Mouse (Mus musculus) stomach, postnatal 0 days (tissue): ENCODE measurements at regions not wholly inside any gene's neighbourhood (a gene's known extent, or its start where the extent isn't known, plus 50 kb on each side); places are given as distances from the start of the nearest gene placed in this dataset.

Experiments used
- ATAC-seq: fragments of 200-750 bp; cut with Nextera tagmentation; 2 replicates; pipeline ENCODE4 v1.8.0; 2017; ENCODE audit not compliant: low FRiP score, low TSS enrichment
- DNase-seq: peaks from one replicate; pipeline ENCODE4 v3.0.0-alpha.2; 2016; ENCODE audit warnings: low spot score
- H3K27ac ChIP-seq: fragments of 300-500 bp; sonication (generic); replicated peaks from 2 replicates; pipeline ENCODE4 v1.5.1; 2014; ENCODE audit warnings: mild to moderate bottlenecking, control low read depth
- H3K27me3 ChIP-seq: fragments of 300-500 bp; sonication (generic); 2 replicates; pipeline ENCODE4 v1.6.1; 2014; ENCODE audit warnings: low read length; ENCODE audit not compliant: control insufficient read depth, insufficient read depth
- H3K36me3 ChIP-seq: fragments of 300-500 bp; sonication (generic); 2 replicates; pipeline ENCODE4 v1.6.1; 2014; ENCODE audit warnings: low read length, mixed read lengths; ENCODE audit not compliant: control insufficient read depth, insufficient read depth
- H3K4me1 ChIP-seq: fragments of 300-500 bp; sonication (generic); replicated peaks from 2 replicates; pipeline ENCODE4 v1.6.1; 2014; ENCODE audit warnings: antibody characterized with exemption; ENCODE audit not compliant: control insufficient read depth, insufficient read depth
- H3K4me2 ChIP-seq: fragments of 300-500 bp; sonication (generic); replicated peaks from 2 replicates; pipeline ENCODE4 v1.6.1; 2014; ENCODE audit warnings: low read depth, mild to moderate bottlenecking, control low read depth, moderate library complexity
- H3K4me3 ChIP-seq: fragments of 300-500 bp; sonication (generic); 2 replicates; pipeline ENCODE4 v1.5.1; 2014; ENCODE audit warnings: low read depth, low read length, control low read depth
- H3K9ac ChIP-seq: fragments of 300-500 bp; sonication (generic); 2 replicates; pipeline ENCODE4 v1.6.1; 2014; ENCODE audit warnings: mild to moderate bottlenecking, low read length, control low read depth, mixed read lengths
- H3K9me3 ChIP-seq: fragments of 300-500 bp; sonication (generic); 2 replicates; pipeline ENCODE4 v1.6.1; 2016; ENCODE audit warnings: low read length; ENCODE audit not compliant: control insufficient read depth
- CTCF ChIP-seq: IDR thresholded peaks from 2 replicates; pipeline ENCODE4 v1.5.1; 2016; ENCODE audit warnings: antibody characterized with exemption, low read depth, mild to moderate bottlenecking, moderate library complexity
- EP300 ChIP-seq: optimal IDR thresholded peaks from 2 replicates; pipeline ENCODE3; 2016; ENCODE audit warnings: antibody characterized with exemption
- WGBS: fragments of 180-500 bp; shearing (Covaris S2); extraction: QIAGEN DNeasy Blood & Tissue Kit; methylation state at CpG from one replicate; pipeline ENCODE4 v1.1.7; 2014; 5-methylcytosine and 5-hydroxymethylcytosine counted together

- Histone ChIP-seq H3K36me3 (no peaks in the 10 kb centered on the region), H3K9ac (no peak overlapping the region), H3K27me3 (no peaks in the 10 kb centered on the region), H3K9me3 (no peaks in the 10 kb centered on the region), H3K4me2 (no peak overlapping the region), H3K4me3 (no peak overlapping the region), H3K4me1 (no peaks in the 10 kb centered on the region), H3K27ac (no peak overlapping the region)
- 100% methylated on average over 1 of the region's 1 CpGs for WGBS
- DNase-seq (no peak), ATAC-seq (no peak)
- TF ChIP-seq CTCF, result no peak
- no peak for TF ChIP-seq EP300
Measured at GRCm38 (mm10) chr7:129524369-129524915, 67.2 kb upstream of the Wdr11 start.

GRCm38 (mm10) chr7:129525985-129526384 is 65.7 kb upstream of the Wdr11 start:
- no peaks in the 10 kb centered on the region for H3K36me3 ChIP-seq
- ATAC-seq (no peak), DNase-seq (no peak)
- no peak overlapping the region for H3K4me2 ChIP-seq
- H3K4me1 ChIP-seq, result no peaks in the 10 kb centered on the region
- WGBS, result 33% methylated on average over 3 of the region's 3 CpGs
- no peaks in the 10 kb centered on the region for H3K27me3 ChIP-seq
- no peak overlapping the region for H3K9ac ChIP-seq
- H3K27ac ChIP-seq, result no peak overlapping the region
- TF ChIP-seq CTCF, result no peak
- H3K4me3 ChIP-seq, result no peak overlapping the region
- H3K9me3 ChIP-seq, result no peaks in the 10 kb centered on the region

- no peaks in the 10 kb centered on the region for H3K36me3 ChIP-seq
- TF ChIP-seq CTCF (no peak), EP300 (no peak)
- DNase-seq (no peak), ATAC-seq (no peak)
- H3K4me2 ChIP-seq, result no peak overlapping the region
- H3K4me3 ChIP-seq, result no peak overlapping the region
- no peak overlapping the region for H3K27ac ChIP-seq
- no peaks in the 10 kb centered on the region for H3K4me1 ChIP-seq
- H3K9ac ChIP-seq, result no peak overlapping the region
- no peaks in the 10 kb centered on the region for H3K9me3 ChIP-seq
- no peaks in the 10 kb centered on the region for H3K27me3 ChIP-seq
- 55% methylated on average over 6 of the region's 6 CpGs for WGBS
Measured at GRCm38 (mm10) chr7:129528263-129528662, 63.4 kb upstream of the Wdr11 start.

GRCm38 (mm10) chr7:129533366-129533905 is 58.2 kb upstream of the Wdr11 start:
- no peak for ATAC-seq
- H3K9ac ChIP-seq, result no peak overlapping the region
- H3K27ac ChIP-seq, result no peak overlapping the region
- H3K36me3 ChIP-seq, result no peaks in the 10 kb centered on the region
- TF ChIP-seq EP300 (no peak), CTCF (no peak)
- no peak overlapping the region for H3K4me3 ChIP-seq
- H3K27me3 ChIP-seq, result no peaks in the 10 kb centered on the region
- DNase-seq, result no peak
- H3K4me2 ChIP-seq, result no peak overlapping the region
- WGBS, result 76% methylated on average over 6 of the region's 6 CpGs
- no peaks in the 10 kb centered on the region for H3K4me1 ChIP-seq
- no peaks in the 10 kb centered on the region for H3K9me3 ChIP-seq
